Mouse (Mus musculus): ENCODE measurements around the gene Kpnb1.

- no peak for TF ChIP-seq POLR2A (IDR thresholded peaks at IDR 0.05; ENCODE audit: insufficient read depth, low read depth, low read length)
- peak; percentile 38 for TF ChIP-seq CTCF (IDR thresholded peaks at IDR 0.05)
Measured at GRCm38 (mm10) chr11:97152662-97153287, 34.9 kb downstream of the Kpnb1 start.
